Mouse (Mus musculus): Measurements from ENCODE around the gene Dnal4.
A peak's percentile ranks its signal among the peaks of the same experiment; 100 is the strongest.

Gene Dnal4

DNA sequence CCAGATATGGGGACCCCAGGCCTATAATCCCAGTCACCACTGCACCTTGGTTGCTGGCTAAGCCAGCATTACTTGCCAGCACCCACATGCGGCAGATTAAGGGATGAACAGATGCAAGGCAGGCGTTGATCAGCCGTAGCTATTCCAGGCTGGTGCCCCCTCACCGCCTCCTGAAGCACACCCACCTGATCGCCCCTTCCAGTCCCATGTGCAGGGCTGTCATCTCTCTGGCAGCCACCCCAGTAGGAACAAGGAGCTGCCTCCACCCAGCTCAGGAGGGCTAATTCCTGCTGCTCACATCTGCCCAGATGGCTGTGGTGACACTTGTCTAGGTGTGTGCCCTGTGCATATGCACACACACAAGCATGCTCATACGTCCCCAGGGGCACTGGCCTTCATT lies 16.7 kb downstream of the Dnal4 start:
- no peak for DNase-seq

DNA sequence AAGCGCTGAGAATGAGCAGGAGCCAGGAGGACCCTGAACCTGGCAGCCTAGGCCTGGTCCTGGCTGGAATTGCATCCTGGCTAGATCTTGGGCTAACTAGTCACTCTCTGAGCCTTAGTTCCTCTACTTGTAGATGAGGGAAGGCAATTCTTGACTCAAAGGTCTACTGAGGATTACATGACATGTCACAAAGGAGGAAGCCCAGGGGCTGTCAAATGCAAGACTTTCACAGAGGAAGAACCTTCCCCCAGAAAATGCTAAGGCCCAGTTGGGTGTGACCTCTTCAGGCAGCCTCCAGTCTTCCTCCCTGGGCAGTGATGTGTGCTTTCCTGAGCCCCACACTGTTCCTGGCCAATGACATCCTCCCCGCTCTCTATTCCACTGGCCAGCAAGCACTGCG lies 20.5 kb downstream of the Dnal4 start:
- no peak for DNase-seq

DNA sequence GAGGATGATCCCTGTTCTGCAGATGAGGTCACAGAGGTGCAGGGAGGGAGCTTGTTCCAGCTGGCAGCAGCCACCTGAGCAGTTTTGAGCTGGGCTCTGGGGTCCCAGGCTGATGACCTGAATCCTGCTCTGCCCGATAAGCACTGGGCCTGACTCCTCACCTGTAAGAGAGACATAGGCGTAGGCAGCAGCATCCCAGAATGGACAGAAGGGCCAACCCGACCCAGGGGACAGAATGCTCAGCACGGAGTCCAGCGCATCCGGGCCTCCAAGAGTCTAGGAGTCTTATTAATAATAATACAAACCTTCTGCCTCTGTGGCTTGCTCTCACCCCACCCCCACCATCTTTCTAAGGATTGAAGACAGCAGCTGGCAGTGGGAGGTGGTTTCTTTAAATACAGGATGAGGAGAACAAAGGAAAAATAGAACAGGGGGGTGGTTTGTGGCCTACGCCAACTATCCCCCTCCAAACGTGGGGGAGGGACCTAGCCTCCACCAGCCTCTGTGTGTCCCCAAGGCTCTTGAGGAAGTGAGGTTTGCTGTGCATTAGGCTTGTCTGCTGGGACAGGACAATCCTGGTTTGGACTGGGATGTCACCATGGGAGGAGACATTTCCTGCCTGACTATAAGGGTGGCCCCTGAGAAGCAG lies 21.5 kb downstream of the Dnal4 start:
- no peak for DNase-seq

DNA sequence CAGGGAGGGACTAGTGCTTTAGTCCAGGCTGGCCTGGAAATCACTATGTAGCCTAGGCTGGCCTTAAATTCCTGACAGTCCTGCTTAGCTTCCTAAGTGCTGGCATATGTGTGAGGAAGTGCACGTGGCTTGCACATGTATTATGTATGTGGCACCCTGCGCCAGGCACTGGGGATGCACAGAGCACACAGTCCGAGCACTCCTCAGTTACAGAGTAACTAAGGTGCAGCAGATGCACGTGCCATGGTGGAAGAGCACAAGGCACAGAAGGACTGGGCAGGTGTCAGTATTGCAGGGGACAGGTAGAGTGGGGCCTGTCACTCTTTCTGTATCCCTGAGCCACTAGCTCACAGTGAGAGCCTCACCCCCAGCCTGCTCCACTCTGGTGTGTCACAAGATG lies 22.5 kb downstream of the Dnal4 start:
- no peak for DNase-seq

DNA sequence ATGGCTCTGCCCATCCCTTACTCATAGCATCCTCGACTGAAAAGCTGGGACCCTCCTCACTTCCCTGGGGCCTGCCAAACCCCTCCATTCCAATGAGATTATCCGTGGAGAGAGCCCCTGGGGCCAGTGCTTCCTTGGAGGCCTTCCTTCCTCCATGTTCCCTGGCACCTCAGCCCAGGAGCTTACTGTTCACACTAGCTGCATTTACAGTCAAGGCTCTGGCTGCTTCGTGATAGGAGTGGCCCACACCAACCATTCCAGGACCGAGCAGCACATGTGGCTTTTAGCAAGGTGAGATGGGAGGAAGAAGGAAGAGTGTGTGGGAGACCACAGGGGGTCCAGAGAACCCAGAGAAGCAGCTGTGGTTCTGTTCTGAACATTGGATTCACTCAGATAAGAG lies 23.8 kb downstream of the Dnal4 start:
- no peak for DNase-seq

DNA sequence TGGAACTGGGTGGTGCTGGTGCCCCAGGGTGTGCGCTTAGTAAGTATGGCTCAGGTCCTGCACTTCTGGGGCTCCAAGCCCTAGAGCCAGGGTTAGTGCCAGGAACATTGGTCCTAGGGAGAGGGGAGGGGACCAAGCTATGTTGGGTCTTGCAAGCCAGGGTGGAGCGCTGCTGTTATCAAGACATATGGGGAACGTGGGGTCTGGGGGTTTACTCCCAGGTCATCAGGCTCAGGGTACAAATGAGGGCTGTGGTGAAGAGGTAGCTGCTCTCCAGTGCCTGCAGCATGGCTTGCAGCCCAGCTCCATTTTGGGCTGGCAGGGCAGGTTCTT lies 24.3 kb downstream of the Dnal4 start:
- DNase-seq, result no peak

DNA sequence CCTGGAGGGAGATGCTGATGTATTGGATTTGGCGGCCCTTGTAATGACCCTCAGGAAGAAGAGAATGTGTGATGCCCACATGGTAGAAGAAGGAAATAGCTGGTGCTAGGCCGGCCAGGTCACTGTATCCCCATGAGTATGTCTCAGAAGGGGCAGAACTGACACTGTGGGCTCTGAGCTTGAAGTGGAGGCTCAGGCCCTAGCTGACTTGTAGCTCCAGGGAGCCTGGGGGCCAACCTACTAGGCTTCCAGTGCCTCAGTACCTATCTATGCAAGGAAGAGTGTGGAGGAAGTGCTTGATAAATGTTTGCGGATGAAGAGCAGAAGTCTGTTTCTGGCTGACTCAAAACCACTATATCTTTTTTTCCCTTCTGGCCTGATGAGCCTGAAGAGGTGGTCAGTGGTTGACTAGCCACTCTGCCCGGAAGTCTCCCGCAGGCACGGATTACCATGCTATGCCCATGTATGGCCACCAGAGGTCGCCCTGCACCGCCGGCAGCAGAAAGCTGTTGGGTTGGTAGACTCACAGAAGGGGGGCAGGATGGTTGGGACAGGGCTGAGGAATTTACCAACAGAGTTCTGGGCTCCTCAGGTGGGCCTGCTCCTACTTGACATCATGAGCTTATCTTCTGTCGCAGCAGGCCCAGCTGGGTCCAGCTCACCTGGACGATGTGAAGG lies 24.8 kb downstream of the Dnal4 start:
- peak; percentile 86 for DNase-seq

DNA sequence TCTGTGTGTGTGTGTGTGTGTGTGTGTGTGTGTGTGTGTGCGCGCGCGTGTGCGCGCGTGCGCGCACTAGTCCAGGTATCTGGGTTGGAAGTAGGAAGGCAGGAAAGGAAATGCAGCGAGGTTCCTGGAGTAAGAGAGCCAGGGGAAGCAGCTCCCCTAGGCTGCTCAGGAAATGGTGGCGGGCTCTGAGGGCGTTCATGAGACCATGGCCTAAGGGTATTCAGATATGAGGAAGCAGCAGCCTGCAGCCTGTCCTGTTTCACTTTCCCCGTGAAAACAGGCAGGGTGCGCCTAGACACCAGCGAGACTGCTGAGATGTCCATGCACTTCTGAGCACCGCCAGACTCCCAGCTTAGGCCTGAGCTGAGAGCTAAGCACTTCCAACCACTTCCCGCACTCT lies 25.9 kb downstream of the Dnal4 start:
- no peak for DNase-seq

DNA sequence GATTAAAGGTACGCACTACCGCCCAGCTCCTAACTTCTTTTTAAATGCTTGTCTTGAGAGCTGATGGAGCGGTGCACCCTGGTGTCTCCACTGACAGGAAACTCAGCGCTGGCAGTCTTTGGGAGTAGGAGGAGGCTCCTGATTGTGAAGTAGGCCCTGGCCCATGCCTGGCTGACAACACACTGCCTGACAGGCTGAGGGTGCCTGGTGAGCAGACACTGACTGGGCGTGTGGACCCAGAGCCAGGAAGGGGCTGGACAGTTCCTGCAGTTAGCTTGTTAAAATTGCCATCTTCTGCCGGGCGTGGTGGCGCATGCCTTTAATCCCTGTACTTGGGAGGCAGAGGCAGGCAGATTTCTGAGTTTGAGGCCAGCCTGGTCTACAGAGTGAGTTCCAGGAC lies 27.4 kb downstream of the Dnal4 start:
- no peak for DNase-seq

DNA sequence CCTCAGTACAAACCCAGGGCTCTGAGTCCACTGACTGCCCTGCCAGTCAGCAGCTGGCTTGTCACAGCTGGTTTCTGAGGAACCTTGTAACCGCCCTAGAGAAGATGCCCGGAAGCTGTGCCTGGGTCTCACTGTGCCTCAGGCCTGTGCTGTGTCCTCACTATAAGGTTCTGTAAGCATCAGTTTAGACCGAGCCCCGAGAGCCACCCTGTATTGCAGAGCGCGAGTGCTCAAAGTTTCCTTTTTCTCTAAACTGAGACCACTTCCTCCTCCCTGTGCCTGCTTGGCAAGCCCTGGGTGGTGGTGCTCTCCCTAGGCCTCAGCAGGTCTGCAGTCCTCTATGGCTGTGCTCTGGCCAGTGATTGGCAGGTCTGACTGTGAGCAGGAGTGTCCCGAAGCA lies 28.5 kb downstream of the Dnal4 start:
- DNase-seq, result no peak

DNA sequence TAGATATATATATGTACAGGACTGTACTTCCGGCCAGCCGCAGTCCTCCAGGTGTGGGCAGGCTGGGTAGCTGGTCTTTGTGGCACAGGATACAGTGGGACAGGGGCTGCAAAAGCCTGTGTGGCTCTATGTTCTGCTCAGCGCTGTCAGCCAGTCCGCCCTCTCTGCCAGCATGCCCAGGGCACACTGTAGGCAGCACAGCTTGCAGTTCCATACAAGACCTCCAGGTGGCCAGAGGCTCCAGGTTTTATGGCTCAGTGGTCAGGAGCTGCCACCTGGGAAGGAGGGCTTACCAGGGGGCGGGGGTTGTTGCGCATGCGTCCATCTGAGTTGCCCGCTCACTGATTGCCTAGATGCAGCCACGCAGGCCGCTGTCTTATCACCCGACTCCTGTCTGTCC lies 29.7 kb downstream of the Dnal4 start:
- peak; percentile 58 for DNase-seq

DNA sequence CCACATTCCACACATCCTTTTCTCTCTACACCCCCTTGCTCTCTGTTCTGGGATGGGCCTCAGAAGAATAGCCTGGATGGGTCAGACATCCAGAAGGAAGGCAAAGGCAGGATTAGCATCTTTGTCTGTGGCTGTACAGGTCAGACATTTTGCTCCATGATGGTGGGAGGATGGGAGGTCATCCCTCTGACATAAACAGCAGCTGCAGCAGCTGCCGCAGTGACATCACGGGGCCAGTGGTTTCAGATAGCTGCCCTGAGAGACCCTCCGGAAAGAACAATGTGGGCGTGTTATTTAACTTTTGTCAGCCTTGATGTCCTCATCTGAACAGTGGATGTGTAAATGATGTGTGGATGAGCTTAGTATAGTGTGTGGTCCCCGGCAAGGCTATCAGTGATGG lies 31.8 kb downstream of the Dnal4 start:
- DNase-seq, result no peak

DNA sequence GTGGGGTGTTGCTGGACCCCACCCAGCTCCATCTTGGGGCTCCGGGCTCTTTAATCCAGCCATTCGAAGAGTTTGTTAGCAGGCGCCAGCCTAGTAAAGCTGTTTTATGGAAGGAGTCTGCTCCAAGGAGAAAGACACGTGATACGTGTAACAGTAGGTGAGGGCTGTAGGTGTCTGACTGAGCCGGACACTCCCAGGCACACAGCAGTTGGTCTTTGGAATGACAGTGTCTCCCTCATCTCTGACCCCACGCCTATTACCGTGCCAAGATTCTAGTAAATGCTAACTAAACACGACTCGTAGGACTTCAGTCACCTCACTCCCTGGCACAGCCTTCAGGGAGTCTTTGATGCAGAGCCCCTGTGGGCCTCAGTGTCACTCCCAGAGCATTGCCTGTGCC lies 32.3 kb downstream of the Dnal4 start:
- DNase-seq, result no peak

DNA sequence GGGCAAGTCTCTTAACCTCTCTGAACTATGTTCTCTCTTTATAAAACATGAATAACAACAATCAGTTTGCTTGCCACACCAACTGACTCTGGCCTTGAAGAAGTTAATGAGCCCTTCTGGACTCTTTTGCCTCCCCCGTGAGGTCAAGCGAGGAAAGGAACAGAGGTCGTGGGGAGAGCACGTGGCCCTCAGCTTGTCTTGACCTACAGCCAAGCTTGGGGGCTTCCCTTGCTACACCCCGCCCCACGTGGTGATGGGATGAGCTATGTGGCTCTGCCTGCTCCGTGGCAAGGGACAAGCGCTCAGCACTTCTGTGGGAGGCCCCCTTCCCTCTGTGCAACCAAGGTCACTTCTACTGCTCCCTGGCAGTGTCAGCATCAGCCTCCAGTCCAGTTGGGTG lies 32.9 kb downstream of the Dnal4 start:
- peak; percentile 34 for DNase-seq

DNA sequence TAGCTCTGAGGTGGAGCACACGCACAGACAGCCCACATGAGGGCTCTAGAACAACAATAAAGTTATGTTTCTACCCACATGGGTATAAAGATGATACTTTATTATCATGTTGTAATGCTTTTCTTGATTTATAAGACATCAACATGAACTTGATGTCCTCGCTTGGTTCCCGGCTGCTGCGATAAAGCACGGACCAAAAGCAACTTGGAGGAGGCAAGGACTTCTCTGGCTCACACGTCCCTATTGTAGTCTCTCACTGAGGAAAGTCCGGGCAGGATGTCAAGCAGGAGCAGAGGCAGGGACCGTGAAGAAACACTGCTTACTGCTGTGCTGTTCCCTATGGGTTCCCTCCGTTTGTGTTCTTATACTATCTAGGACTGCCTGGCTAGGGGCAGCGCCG lies 33.6 kb downstream of the Dnal4 start:
- DNase-seq, result no peak

DNA sequence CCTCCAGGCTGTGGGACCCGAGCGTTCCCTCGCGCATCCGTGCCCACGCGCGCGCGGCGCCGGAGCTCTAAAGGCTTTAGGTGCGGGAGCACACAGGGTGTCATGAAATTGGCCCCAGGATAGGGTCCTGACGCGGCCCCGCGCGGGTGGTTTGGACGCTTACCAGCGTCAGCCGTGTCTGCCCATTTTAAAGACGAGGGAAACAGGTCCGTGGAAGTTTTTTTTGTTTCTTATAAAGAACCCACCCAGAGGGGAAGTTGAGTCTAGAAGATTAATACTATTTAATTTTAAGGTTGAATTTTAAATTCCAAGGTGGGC lies 35.0 kb downstream of the Dnal4 start:
- DNase-seq, result no peak

DNA sequence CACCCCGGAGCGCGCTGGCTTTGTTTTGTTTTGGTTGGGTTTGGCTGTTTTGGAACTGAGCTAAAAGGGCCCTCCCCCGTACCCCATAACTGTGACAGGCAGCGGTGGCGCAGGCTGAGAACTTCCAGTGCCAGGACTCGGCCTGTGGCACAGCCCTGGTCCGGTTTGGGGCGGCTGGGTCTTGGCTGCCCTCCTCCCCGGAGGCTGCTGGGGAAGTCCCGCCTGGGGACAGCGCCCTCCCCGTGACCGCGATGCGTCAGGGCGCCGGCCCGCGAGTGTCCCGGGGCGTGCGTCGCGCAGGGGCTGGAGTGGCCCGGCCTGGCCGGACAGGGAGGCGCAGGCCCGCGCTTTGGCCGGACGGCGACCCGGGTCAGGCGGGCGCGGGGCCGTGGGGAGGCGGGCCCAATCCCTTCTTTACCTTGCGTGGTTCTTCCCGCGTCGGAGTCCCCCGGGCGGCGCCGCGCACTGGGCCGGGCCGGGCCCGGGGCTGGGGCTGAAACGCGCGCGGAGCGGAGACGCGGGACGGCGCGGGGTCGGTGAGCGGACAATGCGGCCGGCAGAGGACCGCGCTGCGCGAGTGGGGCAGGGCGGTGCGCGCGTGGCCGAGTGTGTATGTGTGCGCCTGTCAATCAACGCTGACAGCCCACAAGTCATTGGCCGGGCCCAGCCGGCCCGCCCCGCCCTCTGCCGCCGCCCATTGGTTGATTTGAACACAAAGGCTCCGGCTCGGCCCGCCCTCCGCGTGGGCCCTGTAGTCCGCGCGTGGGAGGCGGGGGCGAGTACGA lies 35.5 kb downstream of the Dnal4 start, which contains the start of gene Sun2:
Gene Sun2 (minus strand): TSS at position 616 of the 785 bp plus-strand sequence.
- DNase-seq, result peak; percentile 96

DNA sequence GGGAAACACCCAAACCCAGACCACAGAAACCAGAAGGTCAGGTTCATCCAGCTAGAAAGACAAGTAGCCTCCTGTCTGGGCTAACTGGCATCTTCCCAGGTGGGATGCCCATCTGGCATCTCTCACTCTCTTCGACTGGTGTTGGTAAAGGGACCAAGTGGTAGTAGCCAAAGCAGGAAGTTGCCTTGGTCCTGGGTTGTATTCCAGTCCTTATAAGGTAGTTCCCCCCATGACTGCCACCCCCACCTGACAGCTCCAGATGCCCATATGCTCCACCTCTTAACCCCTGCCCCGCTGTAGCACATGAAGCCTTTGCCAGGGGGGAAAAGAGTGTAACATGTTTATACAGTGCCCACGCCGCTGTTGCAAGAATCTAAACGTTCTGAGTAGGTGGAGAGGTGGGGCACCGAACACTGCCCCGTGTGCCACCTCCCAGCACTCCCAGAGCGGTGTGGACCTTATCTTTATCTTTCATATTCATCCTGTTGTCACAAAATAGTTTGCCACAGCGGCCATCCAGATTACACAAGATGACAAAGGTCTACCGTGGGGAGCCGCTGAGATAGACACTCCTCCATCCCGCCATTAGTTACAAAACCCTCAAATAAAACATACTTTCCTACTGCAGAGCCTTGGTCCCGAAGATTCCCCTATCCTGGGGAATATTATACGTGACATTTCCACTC lies 36.3 kb downstream of the Dnal4 start:
- peak; percentile 27 for DNase-seq

DNA sequence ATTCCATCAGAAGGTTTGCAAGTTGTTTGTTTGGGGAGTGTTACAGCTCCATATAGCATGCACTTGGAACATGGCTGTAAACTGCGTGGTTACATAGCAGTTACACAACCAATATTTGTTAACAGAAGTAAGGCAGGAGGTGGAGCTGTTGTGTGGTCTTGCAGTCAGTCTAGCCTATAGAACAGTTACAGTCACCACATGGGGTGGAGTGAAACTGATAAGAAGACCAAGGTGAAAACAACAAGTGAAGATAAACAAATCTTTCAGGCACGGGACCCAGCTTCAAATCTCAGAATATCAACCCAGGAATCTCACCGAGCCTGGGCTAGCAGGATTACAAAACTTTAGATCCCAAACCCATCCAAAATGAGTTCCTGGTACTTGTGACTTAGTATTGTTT lies 36.9 kb downstream of the Dnal4 start:
- DNase-seq, result no peak

DNA sequence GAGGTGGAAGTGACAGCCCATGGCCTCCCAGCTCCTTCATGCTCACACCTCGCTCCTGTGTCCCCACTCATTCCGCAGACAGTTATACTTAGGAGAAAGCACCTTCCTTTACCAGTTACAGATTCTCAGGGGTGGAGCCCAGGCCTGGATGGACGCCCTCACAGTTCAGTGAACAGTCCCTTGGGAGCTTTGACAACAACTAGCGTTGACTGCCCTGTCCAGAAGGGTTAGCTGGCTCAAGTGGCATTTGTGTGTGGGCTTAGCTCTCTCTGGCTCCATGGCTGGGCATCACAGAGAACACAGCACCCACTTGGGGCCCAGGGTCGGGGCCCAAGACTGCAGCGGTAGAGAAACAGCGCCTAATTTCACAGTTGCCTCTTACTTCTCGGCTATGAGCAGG lies 43.3 kb downstream of the Dnal4 start:
- DNase-seq, result no peak

DNA sequence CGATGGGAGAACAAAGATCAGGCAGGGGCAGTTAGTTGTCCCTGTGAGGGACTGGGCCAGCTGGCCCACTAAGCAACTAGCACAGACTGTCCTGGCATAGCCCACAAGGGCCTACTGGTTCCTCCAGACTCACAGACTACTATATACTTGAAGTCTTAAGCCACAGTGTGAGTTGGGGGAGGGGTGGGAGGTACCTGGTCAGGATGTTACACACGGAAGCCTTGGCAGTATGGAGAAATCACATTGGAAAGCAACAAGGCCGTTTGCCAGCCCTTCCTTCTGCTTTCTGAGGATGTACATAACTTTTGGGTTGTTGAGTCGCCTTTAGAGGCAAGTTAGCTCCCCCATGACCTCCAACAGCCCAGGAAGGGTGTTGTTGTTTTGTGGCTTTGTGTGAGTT lies 44.0 kb downstream of the Dnal4 start:
- DNase-seq, result no peak

DNA sequence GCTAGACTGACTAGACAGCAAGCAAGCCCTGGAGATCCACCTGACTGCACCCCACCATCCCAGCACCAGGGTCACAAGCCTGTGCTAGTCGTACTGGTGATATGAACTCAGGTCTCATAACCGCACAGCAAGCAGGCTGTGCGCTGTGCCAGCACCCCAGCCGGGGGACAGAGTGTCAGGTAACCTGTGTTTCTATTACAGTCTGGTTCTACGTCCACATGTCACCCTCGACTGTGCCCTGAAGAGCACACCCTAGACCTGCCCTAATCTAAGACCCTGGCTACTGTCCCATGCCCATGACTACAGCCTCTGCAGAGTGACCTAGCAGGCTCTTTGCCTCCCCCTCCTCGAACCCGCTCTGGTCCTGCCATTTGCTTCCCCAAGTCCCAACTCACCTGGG lies 44.5 kb downstream of the Dnal4 start:
- no peak for DNase-seq

DNA sequence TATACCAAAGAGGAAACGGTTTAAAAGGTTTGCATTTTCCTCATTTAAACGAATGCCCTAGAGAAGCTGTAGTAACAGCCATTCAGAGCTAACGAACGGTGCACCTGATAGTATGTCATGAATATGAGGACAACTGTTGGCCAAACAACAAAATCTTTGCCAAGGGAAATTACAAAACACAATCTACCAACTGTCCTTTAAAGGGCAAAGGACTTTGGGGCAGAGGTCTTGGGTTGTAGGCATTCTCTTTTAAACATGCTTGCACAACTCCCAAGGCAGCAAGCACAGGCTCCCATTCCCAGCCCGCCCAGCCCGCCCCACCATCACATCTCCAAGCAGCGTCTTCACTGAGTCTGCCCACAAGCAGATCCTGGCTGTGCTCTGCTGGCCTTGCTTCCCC lies 46.1 kb downstream of the Dnal4 start:
- no peak for DNase-seq
